Mouse (Mus musculus) midbrain, embryonic 12.5 days (tissue): Measurements from ENCODE around the gene Cep70. TPM values are rescaled to one million over a fixed set of nuclear protein-coding genes. Genes with fewer than 3 reads are reported as not detected.
A peak's percentile ranks its signal among the peaks of the same experiment; 100 is the strongest.

Experiments
- ATAC-seq: fragments of 200-750 bp; cut with Nextera tagmentation; 2 replicates; pipeline ENCODE4 v1.8.0; 2017; ENCODE audit warnings: low read depth, moderate TSS enrichment, moderate library complexity; ENCODE audit not compliant: low FRiP score
- H3K27ac ChIP-seq: fragments of 300-500 bp; sonication (generic); replicated peaks from 2 replicates; pipeline ENCODE4 v1.5.1; 2016; ENCODE audit warnings: mild to moderate bottlenecking
- H3K27me3 ChIP-seq: fragments of 300-500 bp; sonication (generic); 2 replicates; pipeline ENCODE4 v1.6.1; 2016; ENCODE audit warnings: mild to moderate bottlenecking
- H3K36me3 ChIP-seq: fragments of 300-500 bp; sonication (generic); 2 replicates; pipeline ENCODE4 v1.6.1; 2016
- H3K4me1 ChIP-seq: fragments of 300-500 bp; sonication (generic); 2 replicates; pipeline ENCODE4 v1.6.1; 2016
- H3K4me2 ChIP-seq: fragments of 300-500 bp; sonication (generic); replicated peaks from 2 replicates; pipeline ENCODE4 v1.6.1; 2016; ENCODE audit warnings: mild to moderate bottlenecking, moderate library complexity
- H3K4me3 ChIP-seq: fragments of 300-500 bp; sonication (generic); 2 replicates; pipeline ENCODE4 v1.5.1; 2016; ENCODE audit warnings: mild to moderate bottlenecking
- H3K9ac ChIP-seq: fragments of 300-500 bp; sonication (generic); replicated peaks from 2 replicates; pipeline ENCODE4 v1.6.1; 2016; ENCODE audit warnings: mild to moderate bottlenecking, moderate library complexity
- H3K9me3 ChIP-seq: fragments of 300-500 bp; sonication (generic); 2 replicates; pipeline ENCODE4 v1.6.1; 2016; ENCODE audit warnings: mild to moderate bottlenecking
- WGBS: fragments of 180-500 bp; shearing (Covaris S2); methylation state at CpG from one replicate; pipeline ENCODE4 v1.1.7; 2016; 5-methylcytosine and 5-hydroxymethylcytosine counted together
- polyA plus RNA-seq: library from polyadenylated mRNA; unstranded; fragments of >200 nt; fragmentation: Nextera tagmentation; extraction: Ambion mirVana; gene quantifications from 2 replicates; pipeline ENCODE4 v1.2.1, GENCODE M21; 2016

Gene Cep70
- polyA plus RNA-seq, 1 experiment from 2014 or later: 53.5 TPM

- peak; percentile 77 for ATAC-seq
- Histone ChIP-seq H3K4me3 (peak overlapping the region; percentile 87), H3K36me3 (peaks cover 9% of the 10 kb centered on the region; the same call in 1 of the 2 replicates), H3K9ac (peak overlapping the region; percentile 81; the same call in 1 of the 2 replicates), H3K4me1 (peaks cover 10% of the 10 kb centered on the region), H3K4me2 (peak overlapping the region; percentile 73), H3K27me3 (peaks cover 3% of the 10 kb centered on the region; the same call in 1 of the 2 replicates), H3K27ac (no peak overlapping the region), H3K9me3 (no peaks in the 10 kb centered on the region)
- WGBS: 7% methylated on average over 17 of the region's 17 CpGs
Observed at GRCm38 (mm10) chr9:99242533-99243189, 506 bp upstream of the Cep70 start.

GRCm38 (mm10) chr9:99243895-99244293 is 727 bp downstream of the Cep70 start:
- peak overlapping the region; percentile 81 for H3K9ac ChIP-seq
- peaks cover 15% of the 10 kb centered on the region for H3K4me1 ChIP-seq
- H3K36me3 ChIP-seq: peaks cover 19% of the 10 kb centered on the region; the same call in 1 of the 2 replicates
- no peaks in the 10 kb centered on the region for H3K9me3 ChIP-seq
- peak overlapping the region; percentile 76 for H3K27ac ChIP-seq
- WGBS: 2% methylated on average over 10 of the region's 10 CpGs
- peak overlapping the region; percentile 87 for H3K4me3 ChIP-seq
- ATAC-seq: peak; percentile 8; the same call in 1 of the 2 replicates
- H3K4me2 ChIP-seq: peak overlapping the region; percentile 73
- H3K27me3 ChIP-seq: peaks cover 3% of the 10 kb centered on the region; the same call in 1 of the 2 replicates

GRCm38 (mm10) chr9:99248304-99248703 is 5.1 kb downstream of the Cep70 start:
- Histone ChIP-seq H3K4me2 (no peak overlapping the region), H3K9ac (no peak overlapping the region), H3K4me1 (peaks cover 10% of the 10 kb centered on the region), H3K9me3 (no peaks in the 10 kb centered on the region), H3K4me3 (no peak overlapping the region), H3K36me3 (peaks cover 19% of the 10 kb centered on the region; the same call in 1 of the 2 replicates), H3K27ac (no peak overlapping the region), H3K27me3 (no peaks in the 10 kb centered on the region)
- no peak for ATAC-seq
- 63% methylated on average over 8 of the region's 8 CpGs for WGBS

DNA sequence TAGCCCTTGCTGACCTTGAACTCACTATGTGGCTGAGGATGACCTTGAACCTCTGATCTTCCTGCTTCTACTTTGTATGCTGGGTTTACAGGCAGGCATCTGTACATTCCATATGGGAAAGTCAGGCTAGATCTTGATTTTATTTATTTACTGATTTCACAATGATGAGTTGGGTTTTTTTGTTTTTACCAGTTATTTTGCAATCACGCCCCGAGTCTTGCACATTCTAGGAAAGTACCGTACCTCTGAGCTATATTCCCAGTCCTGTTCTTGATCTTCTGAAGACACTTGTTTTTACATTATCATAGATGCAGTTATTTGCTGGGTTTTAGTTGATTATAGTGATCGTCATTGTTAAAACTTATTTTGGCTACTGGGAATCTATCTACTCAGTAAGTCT is 5.7 kb downstream of the Cep70 start:
- Histone ChIP-seq H3K9ac (no peak overlapping the region), H3K36me3 (peaks cover 23% of the 10 kb centered on the region), H3K27me3 (no peaks in the 10 kb centered on the region), H3K9me3 (no peaks in the 10 kb centered on the region), H3K4me3 (no peak overlapping the region), H3K4me1 (peaks cover 9% of the 10 kb centered on the region), H3K27ac (no peak overlapping the region), H3K4me2 (no peak overlapping the region)
- no peak for ATAC-seq
- WGBS: 99% methylated on average over 4 of the region's 4 CpGs

- ATAC-seq: no peak
- Histone ChIP-seq H3K27ac (no peak overlapping the region), H3K9ac (no peak overlapping the region), H3K4me2 (no peak overlapping the region), H3K4me1 (no peaks in the 10 kb centered on the region), H3K4me3 (no peak overlapping the region), H3K27me3 (no peaks in the 10 kb centered on the region), H3K9me3 (no peaks in the 10 kb centered on the region), H3K36me3 (peaks cover 46% of the 10 kb centered on the region)
- 84% methylated on average over 10 of the region's 10 CpGs for WGBS
Observed at GRCm38 (mm10) chr9:99253861-99254260, 10.7 kb downstream of the Cep70 start.

GRCm38 (mm10) chr9:99256206-99256605 is 13.0 kb downstream of the Cep70 start:
- peaks cover 51% of the 10 kb centered on the region for H3K36me3 ChIP-seq
- no peaks in the 10 kb centered on the region for H3K4me1 ChIP-seq
- H3K9me3 ChIP-seq: no peaks in the 10 kb centered on the region
- H3K27me3 ChIP-seq: no peaks in the 10 kb centered on the region
- no peak for ATAC-seq
- no peak overlapping the region for H3K4me2 ChIP-seq
- no peak overlapping the region for H3K4me3 ChIP-seq
- no peak overlapping the region for H3K9ac ChIP-seq
- H3K27ac ChIP-seq: no peak overlapping the region
- 96% methylated on average over 1 of the region's 1 CpGs for WGBS

GRCm38 (mm10) chr9:99256821-99257220 is 13.7 kb downstream of the Cep70 start:
- Histone ChIP-seq H3K36me3 (peaks cover 53% of the 10 kb centered on the region), H3K4me2 (no peak overlapping the region), H3K27me3 (no peaks in the 10 kb centered on the region), H3K9ac (no peak overlapping the region), H3K4me1 (no peaks in the 10 kb centered on the region), H3K4me3 (no peak overlapping the region), H3K27ac (no peak overlapping the region), H3K9me3 (no peaks in the 10 kb centered on the region)
- ATAC-seq: no peak
- WGBS: 91% methylated on average over 3 of the region's 3 CpGs

GRCm38 (mm10) chr9:99258891-99259290 is 15.7 kb downstream of the Cep70 start:
- no peak overlapping the region for H3K4me2 ChIP-seq
- peaks cover 62% of the 10 kb centered on the region for H3K36me3 ChIP-seq
- H3K4me1 ChIP-seq: no peaks in the 10 kb centered on the region
- H3K27ac ChIP-seq: no peak overlapping the region
- 72% methylated on average over 5 of the region's 5 CpGs for WGBS
- H3K4me3 ChIP-seq: no peak overlapping the region
- no peak for ATAC-seq
- H3K9ac ChIP-seq: no peak overlapping the region
- no peaks in the 10 kb centered on the region for H3K27me3 ChIP-seq
- no peaks in the 10 kb centered on the region for H3K9me3 ChIP-seq

DNA sequence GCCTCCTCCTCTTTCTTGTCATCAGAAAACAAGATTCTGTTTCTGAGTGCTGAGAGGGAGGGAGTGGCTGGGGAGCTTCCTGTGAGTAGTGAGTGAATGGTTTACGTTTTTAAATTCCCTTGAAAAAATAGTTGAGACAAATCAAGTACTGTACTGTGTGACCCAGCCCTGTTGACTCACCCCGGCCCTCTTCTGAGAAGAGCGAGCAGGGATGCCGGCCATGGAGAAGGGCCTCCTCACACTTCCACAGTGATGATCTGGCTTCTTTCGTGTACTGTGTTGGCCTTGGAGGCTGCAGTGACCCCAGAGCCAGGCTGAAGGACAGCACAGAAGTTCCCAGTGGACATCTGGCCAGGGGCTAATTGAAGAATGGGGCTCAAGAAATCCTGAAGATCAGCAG is 61.1 kb downstream of the Cep70 start:
- no peak overlapping the region for H3K9ac ChIP-seq
- H3K4me3 ChIP-seq: no peak overlapping the region
- H3K27me3 ChIP-seq: no peaks in the 10 kb centered on the region
- H3K4me1 ChIP-seq: no peaks in the 10 kb centered on the region
- peaks cover 41% of the 10 kb centered on the region for H3K36me3 ChIP-seq
- no peak overlapping the region for H3K4me2 ChIP-seq
- H3K9me3 ChIP-seq: no peaks in the 10 kb centered on the region
- WGBS: 94% methylated on average over 5 of the region's 5 CpGs
- no peak for ATAC-seq
- no peak overlapping the region for H3K27ac ChIP-seq

- H3K9ac ChIP-seq: no peak overlapping the region
- H3K4me1 ChIP-seq: no peaks in the 10 kb centered on the region
- peaks cover 39% of the 10 kb centered on the region for H3K36me3 ChIP-seq
- no peak overlapping the region for H3K4me3 ChIP-seq
- 90% methylated on average over 6 of the region's 6 CpGs for WGBS
- no peaks in the 10 kb centered on the region for H3K9me3 ChIP-seq
- ATAC-seq: no peak
- no peaks in the 10 kb centered on the region for H3K27me3 ChIP-seq
- H3K4me2 ChIP-seq: no peak overlapping the region
- H3K27ac ChIP-seq: no peak overlapping the region
Observed at GRCm38 (mm10) chr9:99306226-99306625, 63.1 kb downstream of the Cep70 start.

DNA sequence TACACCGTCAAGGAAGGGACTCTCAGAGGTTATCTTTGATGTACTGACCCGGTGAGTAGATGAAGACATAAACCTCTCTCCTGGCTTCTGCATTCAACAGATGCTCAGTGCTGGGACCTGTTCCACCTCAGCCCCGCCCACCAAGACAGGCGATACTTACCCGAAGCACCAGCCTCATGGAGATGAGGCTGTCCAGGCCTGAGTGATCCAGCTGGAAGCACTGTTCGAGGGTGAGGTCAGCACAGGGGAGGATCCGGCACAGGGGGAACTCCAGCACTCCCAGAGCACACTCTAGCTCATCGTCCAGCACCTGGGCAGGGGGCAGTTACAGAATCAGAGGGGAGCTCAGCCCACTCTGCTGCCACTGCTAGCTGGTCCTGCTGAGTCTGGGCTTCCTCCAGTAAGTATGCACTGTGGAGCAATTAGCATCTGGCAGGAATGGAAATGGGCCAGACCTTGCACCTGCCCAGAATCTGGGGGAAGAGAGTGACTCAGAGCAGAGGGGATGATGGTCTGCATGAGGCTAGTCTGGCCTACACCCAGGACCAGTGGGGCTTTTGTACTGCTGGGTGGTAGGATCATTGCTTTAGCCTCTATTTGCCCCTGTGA is 76.3 kb downstream of the Cep70 start:
- no peak overlapping the region for H3K4me2 ChIP-seq
- H3K4me3 ChIP-seq: no peak overlapping the region
- H3K27ac ChIP-seq: no peak overlapping the region
- H3K27me3 ChIP-seq: no peaks in the 10 kb centered on the region
- 69% methylated on average over 8 of the region's 8 CpGs for WGBS
- no peaks in the 10 kb centered on the region for H3K9me3 ChIP-seq
- H3K9ac ChIP-seq: no peak overlapping the region
- no peaks in the 10 kb centered on the region for H3K4me1 ChIP-seq
- no peak for ATAC-seq
- H3K36me3 ChIP-seq: no peaks in the 10 kb centered on the region

DNA sequence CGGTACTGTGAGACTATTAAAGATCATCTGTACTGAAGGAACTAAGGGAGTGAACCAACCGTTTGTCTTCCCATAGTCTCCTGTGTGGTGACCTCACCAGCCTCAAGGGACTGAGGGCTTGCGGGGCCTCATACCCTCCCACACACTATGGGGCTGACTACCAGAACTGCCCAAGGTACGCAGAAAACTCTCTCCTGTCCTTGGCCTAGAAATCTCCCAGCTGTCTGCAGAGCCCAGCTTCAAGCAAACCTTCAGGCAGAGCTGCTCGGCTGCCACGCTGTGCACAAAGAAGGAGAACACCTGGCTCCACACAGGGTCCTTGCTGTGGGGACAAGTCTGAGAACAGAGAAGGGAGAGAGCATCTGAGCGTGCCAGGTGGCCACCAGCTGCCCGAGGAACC is 76.8 kb downstream of the Cep70 start:
- Histone ChIP-seq H3K36me3 (no peaks in the 10 kb centered on the region), H3K9ac (no peak overlapping the region), H3K27me3 (no peaks in the 10 kb centered on the region), H3K4me3 (no peak overlapping the region), H3K4me2 (no peak overlapping the region), H3K4me1 (no peaks in the 10 kb centered on the region), H3K9me3 (no peaks in the 10 kb centered on the region), H3K27ac (no peak overlapping the region)
- ATAC-seq: no peak
- WGBS: 87% methylated on average over 8 of the region's 8 CpGs
